31 mouse cellular contexts compared by ENCODE assay signal in genomic region chr16:82758466-82758865, GRCm38 (mm10).
DNase-seq lines count a peak whose midpoint lies in the region; ATAC-seq and TF ChIP-seq lines count a peak whose summit lies in the region.
"Had no signal": no experiment of that assay in that cellular context is flagged by ENCODE, and none has a peak within 500 bp of the region (broad histone marks: within the 10 kb centered on the region; RNA-seq: fewer than 3 reads in every experiment).

No protein-coding gene starts in this region.

- no peak overlapping the region for H3K4me2 ChIP-seq in hindbrain, embryonic 14.5 days (replicated peaks)
- H3K4me2 ChIP-seq in hindbrain, embryonic 13.5 days, result no peak overlapping the region
- no peak overlapping the region for H3K4me2 ChIP-seq in midbrain, postnatal 0 days (ENCODE audit: low read depth, low read length, poor library complexity, severe bottlenecking)
- no peak overlapping the region for H3K4me2 ChIP-seq in kidney, embryonic 14.5 days (replicated peaks; ENCODE audit: low read depth, low read length)
- H3K4me2 ChIP-seq: heart, embryonic 12.5 days; intestine, embryonic 15.5 days; limb, embryonic 15.5 days; neural tube, embryonic 15.5 days had no signal

- no peaks in the 10 kb centered on the region for H3K9me3 ChIP-seq in hindbrain, embryonic 14.5 days (ENCODE audit: control insufficient read depth, low read length)
- no peaks in the 10 kb centered on the region for H3K9me3 ChIP-seq in hindbrain, embryonic 13.5 days
- no peaks in the 10 kb centered on the region for H3K9me3 ChIP-seq in midbrain, postnatal 0 days (ENCODE audit: low read length)
- H3K9me3 ChIP-seq in kidney, embryonic 14.5 days (ENCODE audit: control insufficient read depth, low read length), result no peaks in the 10 kb centered on the region
- H3K9me3 ChIP-seq: heart, embryonic 12.5 days; intestine, embryonic 15.5 days; limb, embryonic 10.5 days; limb, embryonic 15.5 days; neural tube, embryonic 15.5 days had no signal

- peak; percentile 29 for DNase-seq in hindbrain, embryonic 14.5 days (ENCODE audit: low spot score)
- peak; percentile 36 for DNase-seq in Muller cell, postnatal 12 days (ENCODE audit: inconsistent ontology term)
- peak; percentile 7 for DNase-seq in brain, adult 2 months (ENCODE audit: low read depth, low spot score)
- DNase-seq in midbrain, postnatal 0 days (ENCODE audit: low spot score), result peak; percentile 63
- no peak for DNase-seq in layer of hippocampus, adult 9-11 months
- DNase-seq: adrenal gland, postnatal 10 days; cerebellum, adult 18-20 months; cerebellum, postnatal 10 days; heart, adult 2 months; heart, postnatal 4 days; kidney, adult 2 months; kidney, postnatal 4 days; lung, adult 2 months; lung, postnatal 10 days; right cerebral cortex, postnatal 14 days; thymus, adult 18-20 months; thymus, postnatal 25 days had no signal

- no peak overlapping the region for H3K9ac ChIP-seq in hindbrain, embryonic 14.5 days
- H3K9ac ChIP-seq in hindbrain, embryonic 13.5 days, result no peak overlapping the region
- H3K9ac ChIP-seq in midbrain, postnatal 0 days (replicated peaks; ENCODE audit: low read length, poor library complexity, severe bottlenecking), result no peak overlapping the region
- H3K9ac ChIP-seq in kidney, embryonic 14.5 days (ENCODE audit: low read depth, low read length), result no peak overlapping the region
- H3K9ac ChIP-seq: heart, embryonic 12.5 days; intestine, embryonic 15.5 days; limb, embryonic 15.5 days; liver, embryonic 14.5 days; neural tube, embryonic 15.5 days had no signal

- WGBS in hindbrain, embryonic 14.5 days, result 76% methylated on average over 4 of the region's 4 CpGs
- 79% methylated on average over 4 of the region's 4 CpGs for WGBS in hindbrain, embryonic 13.5 days
- WGBS in midbrain, postnatal 0 days, result 51% methylated on average over 4 of the region's 4 CpGs
- 91% methylated on average over 4 of the region's 4 CpGs for whole genome bisulfite sequencing in kidney, embryonic 14.5 days

- no peak overlapping the region for H3K4me3 ChIP-seq in hindbrain, embryonic 14.5 days (replicated peaks; ENCODE audit: low read length)
- H3K4me3 ChIP-seq in hindbrain, embryonic 13.5 days, result no peak overlapping the region
- no peak overlapping the region for H3K4me3 ChIP-seq in midbrain, postnatal 0 days (ENCODE audit: low read depth, low read length)
- no peak overlapping the region for H3K4me3 ChIP-seq in kidney, embryonic 14.5 days (ENCODE audit: low read length)
- H3K4me3 ChIP-seq: heart, adult 2 months; heart, embryonic 12.5 days; intestine, embryonic 15.5 days; limb, embryonic 10.5 days; limb, embryonic 15.5 days; neural tube, embryonic 15.5 days had no signal

- H3K27ac ChIP-seq in hindbrain, embryonic 14.5 days, result no peak overlapping the region
- no peak overlapping the region for H3K27ac ChIP-seq in hindbrain, embryonic 13.5 days
- no peak overlapping the region for H3K27ac ChIP-seq in midbrain, postnatal 0 days (ENCODE audit: low read depth, low read length)
- H3K27ac ChIP-seq in kidney, embryonic 14.5 days (ENCODE audit: low read depth, low read length), result no peak overlapping the region
- H3K27ac ChIP-seq: heart, adult 2 months; intestine, embryonic 15.5 days; kidney, postnatal 0 days; limb, embryonic 10.5 days; limb, embryonic 15.5 days; liver, embryonic 14.5 days; macrophage; neural tube, embryonic 15.5 days; stomach, postnatal 0 days had no signal

- no peak for TF ChIP-seq CTCF in midbrain, postnatal 0 days (IDR thresholded peaks at IDR 0.05)

- no peaks in the 10 kb centered on the region for H3K36me3 ChIP-seq in hindbrain, embryonic 14.5 days (replicated peaks; ENCODE audit: control insufficient read depth, insufficient read depth)
- no peaks in the 10 kb centered on the region for H3K36me3 ChIP-seq in hindbrain, embryonic 13.5 days
- no peaks in the 10 kb centered on the region for H3K36me3 ChIP-seq in midbrain, postnatal 0 days (ENCODE audit: insufficient read depth, low read length)
- no peaks in the 10 kb centered on the region for H3K36me3 ChIP-seq in kidney, embryonic 14.5 days (ENCODE audit: control insufficient read depth, insufficient read depth, low read length)
- H3K36me3 ChIP-seq: heart, embryonic 12.5 days; intestine, embryonic 15.5 days; limb, embryonic 10.5 days; limb, embryonic 15.5 days; neural tube, embryonic 15.5 days had no signal

- H3K4me1 ChIP-seq in hindbrain, embryonic 14.5 days (replicated peaks; ENCODE audit: control insufficient read depth, insufficient read depth, low read length), result no peaks in the 10 kb centered on the region
- no peaks in the 10 kb centered on the region for H3K4me1 ChIP-seq in hindbrain, embryonic 13.5 days (replicated peaks)
- no peaks in the 10 kb centered on the region for H3K4me1 ChIP-seq in midbrain, postnatal 0 days (ENCODE audit: insufficient read depth, low read length)
- H3K4me1 ChIP-seq in kidney, embryonic 14.5 days (ENCODE audit: control insufficient read depth, insufficient read depth, low read length), result no peaks in the 10 kb centered on the region
- H3K4me1 ChIP-seq: heart, embryonic 12.5 days; intestine, embryonic 15.5 days; limb, embryonic 10.5 days; limb, embryonic 15.5 days; neural tube, embryonic 15.5 days had no signal

- H3K27me3 ChIP-seq in hindbrain, embryonic 14.5 days (ENCODE audit: control insufficient read depth, insufficient read depth, low read length), result no peaks in the 10 kb centered on the region
- H3K27me3 ChIP-seq in hindbrain, embryonic 13.5 days, result no peaks in the 10 kb centered on the region
- H3K27me3 ChIP-seq in midbrain, postnatal 0 days (ENCODE audit: insufficient read depth, low read length), result no peaks in the 10 kb centered on the region
- no peaks in the 10 kb centered on the region for H3K27me3 ChIP-seq in kidney, embryonic 14.5 days (ENCODE audit: control insufficient read depth, insufficient read depth, low read length)
- H3K27me3 ChIP-seq: heart, embryonic 12.5 days; intestine, embryonic 15.5 days; limb, embryonic 15.5 days; neural tube, embryonic 15.5 days had no signal

- no peak for ATAC-seq in hindbrain, embryonic 14.5 days (ENCODE audit: low FRiP score)
- no peak for ATAC-seq in hindbrain, embryonic 13.5 days (ENCODE audit: low FRiP score)
- peak; percentile 41 for ATAC-seq in midbrain, postnatal 0 days (ENCODE audit: low FRiP score)
- no peak for ATAC-seq in kidney, embryonic 14.5 days (ENCODE audit: low FRiP score, low TSS enrichment)
- ATAC-seq: CD4-positive, CD25-positive, alpha-beta regulatory T cell, adult 4 months; forebrain, embryonic 16.5 days; hindbrain, embryonic 16.5 days; intestine, embryonic 15.5 days had no signal
